Mouse (Mus musculus): ENCODE measurements around the gene Pcbp1. TPM values are rescaled to one million over a fixed set of nuclear protein-coding genes. Genes with fewer than 3 reads are reported as not detected.

The Pcbp1 gene
- total RNA-seq, 2 experiments from 2014 or later = 179 to 184 TPM

DNA sequence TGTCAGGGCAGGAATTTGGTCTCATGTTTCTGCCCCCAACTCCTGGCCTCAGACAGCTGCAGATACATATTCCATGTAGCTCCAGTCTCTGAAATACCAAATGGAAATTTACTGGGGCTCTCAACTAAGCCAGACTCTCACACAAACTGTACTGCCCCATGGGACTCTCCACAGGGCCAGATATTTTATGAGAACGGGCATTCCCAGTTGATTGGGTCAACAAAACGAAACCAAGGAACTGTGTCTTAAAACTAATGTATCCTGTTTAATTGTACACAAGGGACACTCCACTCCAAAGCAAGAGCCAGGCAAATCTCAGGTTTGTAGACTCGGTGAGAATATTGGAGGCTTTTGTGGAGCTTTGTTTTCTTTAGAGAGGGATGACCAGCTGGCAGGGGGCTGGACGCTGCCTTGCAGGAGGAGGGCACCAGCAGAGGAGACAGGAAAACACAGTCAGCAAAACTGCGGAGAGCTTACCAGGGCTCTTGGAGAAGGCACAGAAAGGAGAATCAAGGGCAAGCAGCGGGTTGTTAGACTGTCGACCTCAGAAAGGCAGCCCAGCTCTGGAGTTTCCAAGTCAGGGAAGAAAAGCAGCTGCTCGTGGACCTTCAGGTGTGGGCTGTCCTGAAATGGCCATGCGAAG lies 45.8 kb downstream of the Pcbp1 start:
- H3K27ac ChIP-seq = peak overlapping the region; percentile 84
- H3K4me3 ChIP-seq = peak overlapping the region; percentile 5; the same call in 1 of the 2 replicates
- DNase-seq (ENCODE audit: low spot score in 2 of 2) = no peak
- TF ChIP-seq CTCF (conservative IDR thresholded peaks at IDR 0.05) = no peak

GRCm38 (mm10) chr6:86479816-86480188 lies 46.3 kb downstream of the Pcbp1 start:
- Histone ChIP-seq H3K4me3 (no peak overlapping the region), H3K27ac (peak overlapping the region; percentile 84)
- TF ChIP-seq CTCF (conservative IDR thresholded peaks at IDR 0.05) = no peak
- DNase-seq (ENCODE audit: low spot score in 2 of 2) = no peak

- H3K27ac ChIP-seq = peak overlapping the region; percentile 84
Measured at GRCm38 (mm10) chr6:86479311-86479710, 46.8 kb downstream of the Pcbp1 start.

GRCm38 (mm10) chr6:86476931-86477330 lies 49.2 kb downstream of the Pcbp1 start:
- TF ChIP-seq CTCF (conservative IDR thresholded peaks at IDR 0.05) = no peak
- DNase-seq (ENCODE audit: low spot score in 2 of 2) = no peak
- no peak overlapping the region for H3K27ac ChIP-seq

More at GRCm38 (mm10) chr6:86479311-86479710, 46.8 kb downstream of the Pcbp1 start:
- no peak for DNase-seq (ENCODE audit: low spot score in 2 of 2)
- no peak overlapping the region for H3K4me3 ChIP-seq
- no peak for TF ChIP-seq CTCF (conservative IDR thresholded peaks at IDR 0.05)

DNA sequence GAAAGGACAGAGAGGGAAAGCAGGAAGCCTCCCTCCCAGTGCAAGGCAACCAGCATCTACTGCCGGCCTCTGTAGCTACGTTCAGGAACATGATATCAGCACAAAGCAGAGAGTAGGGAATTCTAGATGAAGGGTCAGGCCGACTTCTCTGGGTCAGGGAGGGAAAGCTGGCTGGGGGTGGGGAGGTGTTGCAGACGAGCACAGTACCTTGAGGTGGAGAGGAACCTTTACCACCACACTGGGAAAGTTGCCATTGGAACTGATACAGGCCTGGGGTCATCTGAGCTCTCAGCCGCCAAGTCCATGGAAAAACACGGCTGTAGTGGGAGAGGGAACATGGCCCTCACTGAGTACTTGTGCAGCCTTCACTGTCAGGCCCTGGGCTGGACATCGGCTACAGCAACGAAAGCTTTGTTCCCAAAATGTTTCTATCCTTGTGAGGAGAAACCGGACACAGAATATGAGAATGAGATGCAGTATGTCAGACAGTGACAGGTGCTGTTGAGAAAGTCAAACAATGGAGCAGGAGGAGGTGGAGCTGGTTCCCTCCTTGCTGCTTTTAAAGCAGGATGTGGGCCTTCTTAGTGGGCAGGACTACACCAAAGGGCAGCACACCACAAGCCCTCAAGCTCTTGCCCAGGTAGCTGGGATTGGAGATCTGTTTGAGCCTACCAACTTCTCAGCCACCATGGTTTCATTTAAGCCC lies 50.5 kb downstream of the Pcbp1 start:
- no peak for TF ChIP-seq CTCF (conservative IDR thresholded peaks at IDR 0.05)
- DNase-seq (ENCODE audit: low spot score in 2 of 2) = no peak
- Histone ChIP-seq H3K27ac (no peak overlapping the region), H3K4me3 (no peak overlapping the region)

More at GRCm38 (mm10) chr6:86476931-86477330, 49.2 kb downstream of the Pcbp1 start:
- H3K4me3 ChIP-seq = no peak overlapping the region

- TF ChIP-seq CTCF (conservative IDR thresholded peaks at IDR 0.05) = no peak
- no peak for DNase-seq (ENCODE audit: low spot score in 2 of 2)
- Histone ChIP-seq H3K4me3 (no peak overlapping the region), H3K27ac (no peak overlapping the region)
Measured at GRCm38 (mm10) chr6:86474646-86475181, 51.4 kb downstream of the Pcbp1 start.

Small RNA genes lying within 50 kb of the gene (microRNA-seq; reads per million reads assigned to microRNA genes)
- gene Gm22184 = 0 reads per million in 2 experiments

Other genes with a start within 250 kb of the Pcbp1 start
- 10 to 100 TPM; 27.0 to 30.0 TPM for gene Fam136a, start 160.7 kb downstream of the Pcbp1 start, total RNA-seq (2021)
- gene Snrpg, start 155.0 kb downstream of the Pcbp1 start, total RNA-seq (2021) = 10 to 100 TPM; 75.3 to 88.0 TPM
- gene Pcyox1, start 129.2 kb downstream of the Pcbp1 start, total RNA-seq (2021) = 100 to 1,000 TPM; 112 to 118 TPM
- gene Tia1, start 122.1 kb downstream of the Pcbp1 start, total RNA-seq (2021) = 100 to 1,000 TPM; 151 to 156 TPM
- gene Gm44790, start 99.7 kb downstream of the Pcbp1 start, total RNA-seq (2021) = not detected
- gene C87436, start 87.9 kb downstream of the Pcbp1 start, total RNA-seq (2021) = 10 to 100 TPM; 18.9 to 20.6 TPM
- 1 to 10 TPM; 1.2 to 1.9 TPM for gene Asprv1, start 101.8 kb upstream of the Pcbp1 start, total RNA-seq (2021)
- gene Mxd1, start 142.8 kb upstream of the Pcbp1 start, total RNA-seq (2021) = 10 to 100 TPM; 17.9 to 20.7 TPM
- gene Snrnp27, start 158.2 kb upstream of the Pcbp1 start, total RNA-seq (2021) = 10 to 100 TPM; 60.6 to 60.8 TPM
- 10 to 100 TPM; 28.3 to 31.5 TPM for gene Gmcl1, start 207.1 kb upstream of the Pcbp1 start, total RNA-seq (2021)

Data from layer of hippocampus, adult 2 months (tissue).